Mouse (Mus musculus) forebrain, embryonic 15.5 days (tissue): ENCODE data around the gene Acot8. TPM values are rescaled to one million over a fixed set of nuclear protein-coding genes. Genes with fewer than 3 reads are reported as not detected.

Experiments used
- ATAC-seq: fragments of 200-750 bp; cut with Nextera tagmentation; replicated peaks from 2 replicates; pipeline ENCODE4 v1.8.0; 2017; ENCODE audit warnings: mild to moderate bottlenecking, moderate TSS enrichment, moderate library complexity
- H3K27ac ChIP-seq: fragments of 300-500 bp; sonication (generic); replicated peaks from 2 replicates; pipeline ENCODE4 v1.5.1; 2015; ENCODE audit warnings: mild to moderate bottlenecking, inconsistent platforms
- H3K27me3 ChIP-seq: fragments of 300-500 bp; sonication (generic); 2 replicates; pipeline ENCODE4 v1.6.1; 2015; ENCODE audit warnings: inconsistent platforms
- H3K36me3 ChIP-seq: fragments of 300-500 bp; sonication (generic); 2 replicates; pipeline ENCODE4 v1.6.1; 2015; ENCODE audit warnings: mild to moderate bottlenecking, inconsistent platforms
- H3K4me1 ChIP-seq: fragments of 300-500 bp; sonication (generic); 2 replicates; pipeline ENCODE4 v1.6.1; 2015; ENCODE audit warnings: inconsistent platforms
- H3K4me2 ChIP-seq: fragments of 300-500 bp; sonication (generic); replicated peaks from 2 replicates; pipeline ENCODE4 v1.6.1; 2015; ENCODE audit warnings: mild to moderate bottlenecking, inconsistent platforms
- H3K4me3 ChIP-seq: fragments of 300-500 bp; sonication (generic); 2 replicates; pipeline ENCODE4 v1.5.1; 2015; ENCODE audit warnings: mild to moderate bottlenecking, inconsistent platforms
- H3K9ac ChIP-seq: fragments of 300-500 bp; sonication (generic); replicated peaks from 2 replicates; pipeline ENCODE4 v1.6.1; 2015; ENCODE audit warnings: mild to moderate bottlenecking, inconsistent platforms
- H3K9me3 ChIP-seq: fragments of 300-500 bp; sonication (generic); 2 replicates; pipeline ENCODE4 v1.6.1; 2016; ENCODE audit warnings: inconsistent platforms
- WGBS: fragments of 180-500 bp; shearing (Covaris S2); methylation state at CpG from one replicate; pipeline ENCODE4 v1.1.7; 2015; ENCODE audit warnings: mixed read lengths; 5-methylcytosine and 5-hydroxymethylcytosine counted together
- polyA plus RNA-seq: library from polyadenylated mRNA; unstranded; fragments of >200 nt; fragmentation: Nextera tagmentation; extraction: Ambion mirVana; gene quantifications from 2 replicates; pipeline ENCODE4 v1.2.1, GENCODE M21; 2015

The Acot8 gene
- polyA plus RNA-seq, 1 experiment from 2014 or later, result 17.2 TPM

- Histone ChIP-seq H3K9me3 (no peaks in the 10 kb centered on the region), H3K36me3 (no peaks in the 10 kb centered on the region), H3K9ac (no peak overlapping the region), H3K4me3 (no peak overlapping the region), H3K4me2 (no peak overlapping the region), H3K27me3 (no peaks in the 10 kb centered on the region), H3K27ac (no peak overlapping the region), H3K4me1 (no peaks in the 10 kb centered on the region)
- ATAC-seq, result no peak
- 85% methylated on average over 30 of the region's 30 CpGs for WGBS
These were observed 27.3 kb downstream of the Acot8 start for GRCm38 (mm10) chr2:164777246-164778014.

GRCm38 (mm10) chr2:164776801-164777200 lies 27.9 kb downstream of the Acot8 start:
- H3K4me1 ChIP-seq, result peaks cover 6% of the 10 kb centered on the region
- no peak overlapping the region for H3K4me2 ChIP-seq
- ATAC-seq, result no peak
- no peak overlapping the region for H3K27ac ChIP-seq
- H3K36me3 ChIP-seq, result no peaks in the 10 kb centered on the region
- no peak overlapping the region for H3K9ac ChIP-seq
- WGBS, result 72% methylated on average over 17 of the region's 17 CpGs
- H3K27me3 ChIP-seq, result no peaks in the 10 kb centered on the region
- no peak overlapping the region for H3K4me3 ChIP-seq
- H3K9me3 ChIP-seq, result no peaks in the 10 kb centered on the region

DNA sequence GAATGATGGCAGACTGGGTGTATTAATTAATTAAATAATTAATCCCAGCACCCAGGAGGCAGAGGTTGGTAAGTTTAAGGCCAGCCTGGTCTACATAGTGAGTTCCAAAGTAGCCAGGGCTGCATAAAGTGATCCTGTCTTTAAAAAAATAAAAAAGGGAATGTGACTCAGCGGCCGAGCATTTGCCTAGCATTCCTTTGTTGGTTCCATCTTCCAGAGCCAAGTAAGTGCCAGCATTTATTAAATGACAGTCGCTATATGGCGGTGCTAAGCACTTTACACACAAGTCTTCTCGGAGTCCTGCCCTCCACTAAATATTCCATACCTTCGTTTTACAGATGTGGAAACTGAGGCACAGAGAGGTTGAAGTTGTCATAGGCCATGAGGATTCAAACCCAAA lies 28.6 kb downstream of the Acot8 start:
- WGBS, result 90% methylated on average over 6 of the region's 6 CpGs
- no peak overlapping the region for H3K4me3 ChIP-seq

DNA sequence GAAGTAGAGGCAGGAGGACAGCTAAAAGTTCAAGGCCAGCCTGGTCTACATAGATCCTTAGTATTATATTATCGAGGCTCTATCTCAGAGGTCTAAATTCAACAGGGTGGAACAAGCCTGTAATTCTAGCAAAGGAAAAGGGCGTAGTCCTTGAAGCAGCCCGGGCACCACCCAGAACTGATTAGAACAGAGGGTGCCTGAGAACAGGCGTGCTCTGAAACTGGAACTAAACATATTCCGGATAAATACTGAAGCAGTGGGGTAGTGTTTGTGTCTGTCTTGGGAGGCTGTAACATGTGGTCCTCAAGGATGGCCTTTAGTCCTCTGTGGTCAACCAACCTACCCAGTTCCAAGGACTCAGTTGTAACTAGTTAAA lies 30.7 kb downstream of the Acot8 start:
- Histone ChIP-seq H3K4me3 (no peak overlapping the region), H3K36me3 (no peaks in the 10 kb centered on the region), H3K9me3 (no peaks in the 10 kb centered on the region), H3K4me2 (no peak overlapping the region), H3K27ac (no peak overlapping the region), H3K9ac (no peak overlapping the region), H3K27me3 (no peaks in the 10 kb centered on the region), H3K4me1 (peaks cover 25% of the 10 kb centered on the region)
- 88% methylated on average over 5 of the region's 5 CpGs for WGBS
- no peak for ATAC-seq

More for the DNA sequence above, 28.6 kb downstream of the Acot8 start:
- no peak overlapping the region for H3K27ac ChIP-seq
- no peaks in the 10 kb centered on the region for H3K9me3 ChIP-seq
- peaks cover 12% of the 10 kb centered on the region for H3K4me1 ChIP-seq
- ATAC-seq, result no peak
- H3K9ac ChIP-seq, result no peak overlapping the region
- no peak overlapping the region for H3K4me2 ChIP-seq
- H3K27me3 ChIP-seq, result no peaks in the 10 kb centered on the region
- H3K36me3 ChIP-seq, result no peaks in the 10 kb centered on the region

DNA sequence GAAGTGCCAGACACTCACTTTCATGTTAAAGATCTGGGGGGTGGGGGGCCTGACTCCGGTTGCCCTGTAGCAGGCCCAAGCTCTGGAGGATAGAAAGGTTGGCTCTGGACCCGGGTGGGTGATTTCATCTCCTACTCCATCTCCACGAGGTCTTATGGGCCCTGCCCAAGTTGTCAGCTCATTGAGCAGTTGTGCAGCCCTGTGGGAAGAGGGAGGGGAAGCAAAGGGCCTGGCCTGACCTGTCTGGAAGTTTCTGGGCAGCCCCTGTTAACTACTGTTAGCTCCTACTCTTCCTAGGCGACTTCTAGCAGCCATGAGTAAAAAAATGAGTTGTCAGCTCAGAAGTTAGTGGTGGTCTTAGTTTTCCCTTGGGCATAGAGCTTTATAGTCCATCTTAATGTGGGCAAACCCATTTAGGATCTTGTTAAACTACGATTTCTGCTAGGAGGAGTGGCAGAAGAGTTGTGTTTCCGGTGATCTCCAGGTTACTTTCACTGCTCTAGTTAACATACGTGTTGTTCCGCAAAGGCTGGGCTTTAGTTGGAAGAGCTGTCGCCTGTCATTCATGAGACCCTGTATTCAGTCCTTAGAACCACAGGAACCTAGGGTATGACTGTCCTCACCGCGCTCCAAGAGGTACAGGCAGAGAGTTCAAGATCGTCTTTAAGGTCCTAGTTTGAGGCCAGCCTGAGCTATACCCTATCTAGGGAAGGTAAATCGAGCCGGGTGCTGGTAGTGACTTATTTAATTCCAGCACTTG lies 31.3 kb downstream of the Acot8 start:
- Histone ChIP-seq H3K4me2 (no peak overlapping the region), H3K9me3 (no peaks in the 10 kb centered on the region), H3K4me3 (no peak overlapping the region), H3K9ac (no peak overlapping the region), H3K27ac (no peak overlapping the region), H3K27me3 (no peaks in the 10 kb centered on the region), H3K36me3 (peaks cover under 1% of the 10 kb centered on the region), H3K4me1 (peaks cover 25% of the 10 kb centered on the region)
- no peak for ATAC-seq
- WGBS, result 81% methylated on average over 14 of the region's 14 CpGs

- H3K27me3 ChIP-seq, result no peaks in the 10 kb centered on the region
- WGBS, result 79% methylated on average over 8 of the region's 8 CpGs
- 0 out of 2 replicates have a peak overlapping the region, but pooled peaks have one; percentile 53 for H3K9ac ChIP-seq
- H3K36me3 ChIP-seq, result peaks cover 22% of the 10 kb centered on the region
- peak overlapping the region; percentile 96 for H3K4me2 ChIP-seq
- no peaks in the 10 kb centered on the region for H3K9me3 ChIP-seq
- H3K27ac ChIP-seq, result no peak overlapping the region
- no peak for ATAC-seq
- peaks cover 25% of the 10 kb centered on the region for H3K4me1 ChIP-seq
- peak overlapping the region; percentile 73 for H3K4me3 ChIP-seq
These were observed 33.6 kb downstream of the Acot8 start for GRCm38 (mm10) chr2:164771123-164771522.

DNA sequence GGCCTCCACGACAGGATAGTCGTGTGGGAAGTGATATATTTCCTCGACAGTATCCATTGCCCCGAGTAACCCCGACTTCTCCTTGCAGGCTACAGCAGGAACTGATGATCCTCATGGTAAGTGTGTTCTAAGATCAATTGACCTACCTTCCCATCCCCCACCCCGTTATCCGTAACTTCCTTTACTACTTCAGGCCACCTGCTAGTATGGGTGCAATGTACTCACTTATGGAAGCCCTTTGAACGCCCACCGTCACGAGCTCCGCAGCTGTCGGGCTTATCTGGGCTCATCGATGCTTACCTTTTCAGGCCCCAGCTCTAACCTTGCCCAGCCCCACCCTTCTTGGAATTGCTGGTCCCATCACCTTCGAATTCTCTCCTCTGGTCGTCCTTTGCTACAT lies 34.4 kb downstream of the Acot8 start:
- peaks cover 25% of the 10 kb centered on the region for H3K4me1 ChIP-seq
- no peak for ATAC-seq
- no peaks in the 10 kb centered on the region for H3K27me3 ChIP-seq
- WGBS, result 4% methylated on average over 15 of the region's 15 CpGs
- H3K9ac ChIP-seq, result peak overlapping the region; percentile 53
- H3K4me3 ChIP-seq, result peak overlapping the region; percentile 73
- H3K9me3 ChIP-seq, result no peaks in the 10 kb centered on the region
- no peak overlapping the region for H3K27ac ChIP-seq
- H3K36me3 ChIP-seq, result peaks cover 30% of the 10 kb centered on the region
- peak overlapping the region; percentile 96 for H3K4me2 ChIP-seq

DNA sequence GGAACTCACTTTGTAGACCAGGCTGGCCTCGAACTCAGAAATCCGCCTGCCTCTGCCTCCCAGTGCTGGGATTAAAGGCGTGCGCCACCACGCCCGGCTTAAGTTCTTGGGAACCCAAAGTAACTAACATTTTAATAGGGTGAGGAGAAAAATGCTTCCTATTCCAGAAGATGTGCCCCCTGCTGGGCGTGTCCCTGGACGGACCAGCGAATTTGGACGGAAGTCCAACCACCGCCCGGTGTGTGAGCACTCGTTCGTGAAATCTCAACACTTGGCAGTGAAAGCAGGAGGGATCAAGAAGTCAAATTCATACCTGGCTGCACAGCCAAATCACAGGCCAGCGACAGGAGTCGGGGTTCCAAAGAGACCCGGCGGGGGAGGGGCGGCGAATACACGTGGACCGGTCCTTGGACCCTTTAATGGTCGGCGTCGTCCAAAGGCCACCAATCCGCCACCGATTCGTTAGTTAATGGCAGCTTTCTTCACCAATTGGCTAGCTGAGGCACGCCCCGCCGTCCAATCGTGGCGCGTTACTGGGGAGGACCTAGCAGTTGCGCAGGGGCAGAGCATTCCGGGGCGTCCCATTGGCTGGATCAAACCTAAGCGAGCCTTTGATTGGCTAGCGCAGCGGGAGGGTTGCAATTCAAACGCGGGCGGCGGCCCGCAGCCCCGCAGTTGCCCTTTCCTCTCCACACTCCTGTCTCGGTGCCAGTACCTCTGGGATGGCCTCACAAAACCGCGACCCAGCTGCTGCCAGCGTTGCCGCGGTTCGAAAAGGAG lies 35.2 kb downstream of the Acot8 start, which contains the start of gene Ube2c:
Gene Ube2c (plus strand): TSS at position 641 of the 780 bp plus-strand sequence.
- Histone ChIP-seq H3K4me3 (peak within 1 kb of the TSS; percentile 73), H3K36me3 (peaks cover 38% of the 10 kb centered on the region), H3K9me3 (no peaks in the 10 kb centered on the region), H3K27ac (peak within 1 kb of the TSS; percentile 24; the same call in 1 of the 2 replicates), H3K4me2 (peak within 1 kb of the TSS; percentile 96), H3K27me3 (no peaks in the 10 kb centered on the region), H3K4me1 (peaks cover 25% of the 10 kb centered on the region), H3K9ac (peak within 1 kb of the TSS; percentile 53)
- 3% methylated on average over 53 of the region's 53 CpGs for WGBS
- ATAC-seq, result peak; percentile 100

GRCm38 (mm10) chr2:164767812-164768540 lies 36.7 kb downstream of the Acot8 start:
- H3K36me3 ChIP-seq, result peaks cover 45% of the 10 kb centered on the region
- no peaks in the 10 kb centered on the region for H3K9me3 ChIP-seq
- no peak overlapping the region for H3K9ac ChIP-seq
- no peak overlapping the region for H3K27ac ChIP-seq
- H3K4me2 ChIP-seq, result no peak overlapping the region
- H3K4me3 ChIP-seq, result no peak overlapping the region
- no peaks in the 10 kb centered on the region for H3K27me3 ChIP-seq
- peaks cover 25% of the 10 kb centered on the region for H3K4me1 ChIP-seq
- no peak for ATAC-seq
- 91% methylated on average over 15 of the region's 15 CpGs for WGBS

- Histone ChIP-seq H3K4me3 (no peak overlapping the region), H3K27me3 (no peaks in the 10 kb centered on the region), H3K4me1 (peaks cover 10% of the 10 kb centered on the region), H3K9ac (no peak overlapping the region), H3K27ac (no peak overlapping the region), H3K36me3 (peaks cover 67% of the 10 kb centered on the region), H3K9me3 (no peaks in the 10 kb centered on the region), H3K4me2 (no peak overlapping the region)
- WGBS, result 82% methylated on average over 3 of the region's 3 CpGs
- ATAC-seq, result no peak
These were observed 38.8 kb downstream of the Acot8 start for GRCm38 (mm10) chr2:164765841-164766240.

DNA sequence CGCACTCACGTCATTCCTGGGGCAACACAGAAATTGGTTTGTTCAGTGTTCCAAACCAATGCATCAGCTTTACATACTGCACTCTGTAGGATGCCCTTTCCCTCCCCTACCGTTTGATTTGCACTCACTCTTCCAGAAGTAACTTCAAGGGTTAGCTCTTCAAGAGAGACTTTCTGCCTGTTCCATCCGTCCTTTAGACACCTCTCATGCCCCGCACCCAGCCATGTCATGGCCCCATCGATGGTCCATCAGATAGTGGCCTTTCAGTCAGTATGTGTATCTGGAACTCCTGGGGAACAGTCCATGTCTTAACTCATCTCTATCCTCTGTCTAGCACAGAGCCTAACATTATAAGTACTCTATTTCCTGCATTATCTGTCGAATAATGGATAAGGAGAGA lies 42.1 kb downstream of the Acot8 start:
- no peak overlapping the region for H3K27ac ChIP-seq
- peaks cover 89% of the 10 kb centered on the region for H3K36me3 ChIP-seq
- no peak overlapping the region for H3K4me3 ChIP-seq
- no peaks in the 10 kb centered on the region for H3K4me1 ChIP-seq
- no peak for ATAC-seq
- H3K9ac ChIP-seq, result no peak overlapping the region
- 89% methylated on average over 7 of the region's 7 CpGs for WGBS
- H3K4me2 ChIP-seq, result no peak overlapping the region
- H3K27me3 ChIP-seq, result no peaks in the 10 kb centered on the region
- no peaks in the 10 kb centered on the region for H3K9me3 ChIP-seq
